Mouse (Mus musculus) neural tube, embryonic 10.5 days (tissue): ENCODE data around the gene Crybg1.
"Not testable (repeated sequence)": the region's sequence is repeated elsewhere in the genome, so short reads cannot be mapped to it uniquely, and the experiment has no call there.

ENCODE experiments used
- DNase-seq: peaks from one replicate; pipeline ENCODE4 v3.0.0-alpha.2; 2017; ENCODE audit warnings: low spot score; ENCODE audit errors: extremely low spot score

Crybg1 gene

DNA sequence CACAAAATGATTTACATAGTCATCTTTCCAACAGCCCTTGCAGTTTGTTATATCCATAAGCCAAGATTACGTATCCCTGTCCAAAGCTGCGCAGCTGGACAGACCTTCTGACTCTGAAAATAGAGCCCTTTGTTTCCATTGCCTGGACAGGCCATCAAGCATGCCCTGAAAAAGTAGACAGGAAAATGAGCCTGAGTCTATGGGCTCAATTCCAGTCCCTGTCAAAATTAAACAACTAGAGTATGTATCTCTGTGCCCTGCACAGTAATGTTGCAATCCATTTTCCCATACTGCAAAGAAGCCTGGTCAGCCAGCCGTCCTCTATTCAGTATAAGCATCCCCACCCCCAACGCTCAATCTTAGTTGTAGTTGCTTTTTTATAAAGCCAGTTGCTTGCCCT is 141.8 kb downstream of the Crybg1 start:
- no peak for DNase-seq

DNA sequence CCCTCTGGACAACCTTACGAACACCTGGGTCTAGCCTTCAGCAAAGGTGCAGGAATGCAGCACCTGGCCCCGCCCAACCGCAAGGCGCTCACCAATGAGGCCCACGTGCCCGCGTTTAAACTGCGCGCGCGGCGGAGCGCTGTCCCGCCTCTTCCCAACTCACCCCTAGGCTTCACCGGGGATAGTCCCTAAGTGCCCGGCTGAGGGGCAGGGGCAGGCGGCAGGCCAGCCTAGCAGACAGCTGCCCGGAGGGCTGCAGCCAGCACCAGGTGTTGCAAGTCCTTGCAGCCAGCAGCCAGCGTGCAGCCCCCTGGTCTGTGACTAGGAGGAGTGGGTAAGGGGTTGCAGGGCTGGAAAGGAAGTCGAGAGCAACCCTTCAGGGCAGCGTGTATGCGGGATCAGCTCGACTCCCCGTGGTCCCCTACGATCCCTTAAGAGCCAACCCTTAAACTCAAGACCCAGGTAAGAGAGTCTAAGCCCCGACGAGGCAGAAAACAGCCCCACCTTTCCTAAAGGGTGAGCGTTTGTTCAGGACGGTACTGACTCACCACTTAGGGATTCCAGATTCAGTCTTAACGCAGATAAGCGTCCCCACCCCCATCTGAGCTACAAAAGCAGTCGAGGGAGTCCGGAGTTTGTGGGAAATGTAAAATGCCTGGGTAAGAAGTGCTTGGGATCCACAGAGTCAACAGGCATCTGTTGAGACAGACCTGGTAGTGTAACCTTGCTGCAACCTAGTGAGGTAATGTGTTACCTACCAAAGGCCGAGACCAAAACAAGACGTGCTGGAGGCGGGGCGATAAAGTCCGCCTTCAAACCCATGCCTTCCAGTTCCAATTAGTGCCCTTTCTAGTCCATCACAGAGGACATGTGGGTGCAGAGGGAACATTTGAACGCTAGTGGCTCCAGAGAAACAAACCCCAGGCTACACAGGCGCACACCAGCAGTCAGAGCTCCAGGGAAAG is 142.7 kb downstream of the Crybg1 start:
- DNase-seq = peak; percentile 60

DNA sequence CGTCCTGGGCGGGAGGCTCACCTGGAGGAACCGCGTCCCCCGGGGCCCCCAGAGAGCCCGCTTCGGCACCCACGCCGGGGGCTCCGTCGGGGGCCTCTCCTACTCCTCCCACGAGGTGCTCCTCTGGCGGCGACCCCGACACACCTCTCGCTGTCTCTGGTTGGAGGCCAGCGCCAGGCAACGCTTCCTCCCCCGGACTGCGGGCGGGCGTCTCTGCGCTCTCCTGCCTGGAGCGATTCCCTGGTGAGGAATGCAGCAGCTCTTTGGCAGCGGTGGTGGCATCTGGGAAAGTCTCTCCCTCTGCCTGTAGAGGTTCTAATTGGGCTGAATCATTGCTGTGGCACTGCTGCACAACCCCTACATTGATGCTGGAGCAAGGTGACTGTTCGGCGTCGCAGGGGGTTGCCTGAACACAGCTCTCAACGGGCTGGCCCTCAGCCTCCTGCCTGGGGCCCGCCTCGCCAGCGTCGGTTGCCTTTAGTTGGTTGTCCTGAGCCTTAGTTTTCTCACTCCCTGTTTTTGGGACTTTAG is 144.4 kb downstream of the Crybg1 start:
- no peak for DNase-seq

DNA sequence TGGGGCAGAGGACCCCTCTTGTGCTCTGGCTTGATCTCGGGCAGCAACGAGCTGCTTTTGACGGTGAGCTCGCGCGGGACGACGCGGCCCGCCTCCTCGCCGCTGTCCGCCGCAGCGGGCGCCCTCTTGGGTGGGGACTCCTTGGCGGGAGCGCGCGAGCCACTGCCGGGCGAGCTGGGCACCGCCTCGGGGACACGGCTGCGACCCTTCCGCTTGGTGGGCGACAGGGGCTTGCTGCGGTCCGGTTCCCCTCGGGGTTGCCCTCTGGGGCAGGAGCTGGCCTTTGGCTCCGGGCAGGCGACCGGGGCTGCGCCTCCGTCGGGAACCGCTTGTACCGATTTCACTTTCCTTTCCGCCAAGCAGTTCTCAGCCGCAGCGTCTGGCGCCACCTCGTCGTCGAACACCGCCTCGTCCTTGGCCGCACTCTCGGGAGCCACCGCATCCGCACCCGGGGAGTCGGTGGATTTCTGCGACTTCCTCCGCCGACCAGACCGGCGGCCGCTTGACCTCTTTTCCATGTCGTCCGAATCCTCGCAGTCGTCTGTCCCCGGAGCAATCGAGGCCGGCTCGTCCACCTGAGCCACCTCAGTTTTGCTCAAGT is 145.0 kb downstream of the Crybg1 start:
- DNase-seq = peak; percentile 66

DNA sequence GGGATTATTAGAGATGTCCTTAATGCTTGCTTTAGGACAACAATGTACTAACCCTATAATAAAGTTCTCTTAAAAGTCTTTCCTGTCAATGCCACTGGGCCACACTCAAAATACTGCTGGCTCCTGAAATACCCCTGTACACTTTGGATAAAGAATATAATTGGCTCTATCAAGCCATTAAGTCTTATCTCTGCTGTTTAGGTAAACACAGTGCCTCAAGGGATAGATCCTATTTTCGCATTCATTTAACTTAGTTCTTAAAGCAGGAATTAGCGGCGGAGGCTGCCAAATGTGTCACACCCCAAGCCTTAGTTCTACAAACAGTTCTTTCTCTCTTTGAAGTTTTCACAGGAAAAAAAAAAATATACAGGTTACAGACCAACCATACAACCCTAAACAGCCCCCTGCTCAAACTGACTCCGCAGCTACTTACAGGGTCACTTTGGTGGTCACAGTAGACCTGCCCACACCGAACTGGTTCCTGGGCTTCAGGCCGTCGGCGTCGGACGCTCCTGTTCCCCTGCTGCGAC is 145.6 kb downstream of the Crybg1 start:
- DNase-seq = no peak

DNA sequence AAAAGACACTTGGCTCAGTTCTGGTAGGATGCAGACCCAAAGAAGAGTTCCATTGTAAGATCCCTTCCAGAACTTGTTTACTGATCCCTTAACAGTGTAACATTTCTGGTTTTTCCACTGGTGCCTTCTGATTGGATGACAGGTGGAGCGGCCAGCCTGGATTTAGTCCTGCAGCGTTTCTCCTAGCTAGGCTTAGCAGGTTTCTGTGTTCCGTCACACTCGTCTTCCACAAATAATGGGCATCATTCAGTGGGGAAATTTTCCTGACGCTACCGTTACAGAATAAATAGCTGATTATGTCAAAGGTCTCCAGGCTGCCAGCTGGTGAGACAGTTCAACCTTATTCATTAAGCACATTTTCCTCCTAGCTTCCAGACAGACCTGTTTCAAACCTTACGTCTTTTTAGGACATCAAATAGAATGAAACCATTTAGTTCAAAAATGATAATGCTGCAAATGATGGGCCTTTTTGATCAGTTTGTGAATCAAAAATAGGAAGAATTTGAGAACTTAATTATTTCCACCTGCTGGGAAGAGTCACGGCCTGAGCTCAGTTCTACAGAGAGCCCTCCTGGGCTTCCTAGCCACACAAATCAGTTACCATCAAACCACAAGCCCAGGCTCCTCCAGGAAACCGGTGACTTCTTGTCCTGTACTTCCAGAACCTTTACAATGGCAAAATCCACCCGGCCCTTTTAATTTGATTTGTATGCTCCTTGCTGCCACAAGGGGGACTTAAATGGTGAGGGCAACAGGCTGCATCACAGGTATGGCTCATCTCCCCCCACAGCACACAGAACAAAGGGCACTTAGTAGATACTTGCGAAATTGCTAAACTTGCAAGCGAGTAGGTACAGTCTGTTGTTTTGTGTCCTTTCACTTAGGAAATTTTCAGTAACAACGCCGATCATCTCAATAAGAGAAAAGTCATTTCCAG is 146.4 kb downstream of the Crybg1 start:
- peak; percentile 40 for DNase-seq

DNA sequence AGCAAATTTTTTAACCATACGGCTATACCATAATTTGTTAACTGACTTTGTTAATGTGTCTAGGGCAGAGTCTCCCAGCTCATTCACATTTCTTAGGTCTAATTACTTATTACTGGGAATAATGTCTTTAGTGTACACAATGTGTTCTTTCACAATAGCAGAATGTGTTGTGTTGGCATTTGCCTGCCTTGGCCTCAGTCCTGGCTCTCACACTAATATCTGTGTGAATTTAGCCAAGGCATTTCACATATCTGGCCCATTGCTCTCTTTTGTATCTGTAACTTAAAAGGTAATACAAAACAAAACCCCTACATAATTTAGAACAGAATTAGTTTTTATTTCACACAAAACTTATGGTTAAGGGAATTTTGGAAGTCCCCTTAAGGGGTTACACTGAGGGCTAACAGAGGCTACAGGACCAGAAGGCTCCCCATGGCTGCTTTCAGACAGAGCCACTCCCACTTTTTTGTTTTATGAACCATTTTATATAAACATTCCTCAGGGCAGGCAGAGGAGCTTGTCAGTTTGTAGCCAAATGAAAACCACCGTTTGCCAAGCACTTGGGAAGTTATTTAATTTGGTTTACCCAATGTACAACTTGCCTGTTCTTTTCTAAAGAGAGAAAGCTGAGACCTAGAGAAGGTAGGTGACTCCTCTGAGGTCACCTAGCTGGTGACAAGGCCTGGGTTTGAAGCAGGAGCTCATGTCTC is 148.3 kb downstream of the Crybg1 start:
- no peak for DNase-seq

DNA sequence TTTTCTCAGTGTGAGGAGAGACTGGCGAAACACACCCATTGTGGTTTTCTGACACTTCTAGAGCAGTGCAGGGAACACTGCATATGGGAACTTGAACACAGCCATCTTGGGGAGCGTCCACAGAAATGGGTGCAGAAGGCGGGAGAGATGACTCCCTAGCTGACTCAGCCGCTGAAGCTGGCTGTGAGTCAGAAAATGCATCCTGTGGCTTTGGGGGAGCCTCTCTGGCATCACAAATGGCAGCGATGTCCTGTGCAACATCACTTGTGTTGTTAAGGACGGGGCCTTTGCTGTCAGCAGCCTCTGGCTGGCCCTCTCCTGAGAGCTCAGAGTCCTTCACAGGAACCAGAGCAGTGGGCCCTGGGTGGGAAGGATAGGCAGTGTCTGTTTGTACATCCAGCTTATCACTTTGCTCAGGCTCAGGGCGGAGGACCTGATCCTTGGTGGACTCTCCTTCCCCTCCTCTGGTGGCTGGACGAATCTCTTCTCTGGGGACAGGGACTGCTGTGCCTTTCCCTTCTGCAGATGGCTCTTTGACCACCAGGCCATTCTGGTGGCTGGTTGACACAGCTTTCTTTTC is 150.1 kb downstream of the Crybg1 start:
- no peak for DNase-seq

DNA sequence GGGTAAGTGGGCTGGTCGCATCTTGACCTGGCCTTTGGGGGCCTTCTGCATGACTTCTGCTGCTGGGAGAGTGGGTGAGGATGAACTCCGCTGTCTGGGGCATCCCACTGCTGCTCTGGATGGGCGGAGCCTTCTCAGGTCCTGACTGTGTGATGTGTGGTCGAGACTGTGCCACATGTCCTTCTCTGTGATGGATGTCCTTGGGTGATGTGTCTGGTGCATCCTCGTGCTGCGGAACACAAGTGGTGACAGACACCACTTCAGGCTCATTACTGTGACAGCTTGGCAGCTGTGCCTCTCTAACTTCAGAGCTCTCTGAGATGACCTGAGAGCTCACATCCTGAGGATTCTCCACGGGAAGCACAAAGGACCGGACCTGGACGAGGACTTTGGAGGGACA is 150.6 kb downstream of the Crybg1 start:
- no peak for DNase-seq

DNA sequence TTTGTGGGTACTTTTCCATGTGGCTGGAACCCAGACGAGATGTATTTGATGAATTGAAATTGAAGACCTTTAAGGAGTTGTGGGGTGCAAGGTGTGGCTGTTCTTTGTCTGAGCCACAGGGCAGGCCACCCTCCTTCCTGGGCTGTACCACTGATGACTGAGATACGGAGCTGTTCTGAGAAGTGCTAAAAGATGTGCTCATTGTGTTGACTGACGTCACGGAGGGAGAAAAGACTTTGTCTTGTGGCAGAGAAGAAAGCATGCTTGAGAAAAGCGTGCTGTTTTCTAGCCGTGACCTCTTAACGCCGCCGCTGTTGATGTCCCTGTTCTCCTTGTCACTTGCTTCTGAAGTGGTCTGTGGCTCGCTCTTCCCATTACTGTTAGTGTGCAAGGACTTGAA is 151.4 kb downstream of the Crybg1 start:
- DNase-seq = no peak

DNA sequence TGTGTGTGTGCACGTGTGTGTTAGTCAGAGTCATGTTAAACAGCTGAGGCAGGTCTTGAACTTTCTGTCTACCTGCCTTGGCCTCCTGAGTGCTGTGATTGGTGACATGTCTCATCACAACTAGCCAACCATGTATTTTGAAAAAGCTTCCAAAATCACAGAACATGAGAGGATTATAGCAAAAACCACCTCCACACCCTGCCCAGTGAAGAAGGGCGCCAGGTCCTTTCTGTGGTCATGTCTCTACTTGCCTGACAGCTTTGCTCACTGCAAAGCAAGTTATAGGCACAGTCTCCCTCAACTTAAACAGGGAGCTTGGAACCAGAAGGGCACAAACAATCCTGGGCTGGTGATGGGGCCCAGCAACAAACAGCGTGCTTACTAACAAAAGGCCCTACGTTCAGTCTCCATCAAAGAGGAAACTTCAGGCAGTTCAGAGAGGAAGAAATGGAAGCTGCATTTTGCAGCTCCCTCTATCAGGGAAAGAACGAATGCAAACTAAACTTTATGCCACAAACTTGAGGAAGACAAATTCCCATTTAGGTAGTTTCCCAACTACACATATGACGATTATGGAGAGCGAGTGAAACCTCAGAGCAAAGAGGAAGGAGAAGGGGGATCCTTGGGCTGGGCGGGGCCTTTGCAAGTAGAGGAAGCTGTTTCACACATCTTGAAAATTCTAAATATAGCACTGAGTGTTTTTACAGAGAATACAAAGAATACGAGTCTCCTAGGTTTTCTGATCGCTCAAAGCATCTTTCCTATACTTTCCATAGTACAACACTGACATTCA is 152.6 kb downstream of the Crybg1 start:
- DNase-seq = no peak

DNA sequence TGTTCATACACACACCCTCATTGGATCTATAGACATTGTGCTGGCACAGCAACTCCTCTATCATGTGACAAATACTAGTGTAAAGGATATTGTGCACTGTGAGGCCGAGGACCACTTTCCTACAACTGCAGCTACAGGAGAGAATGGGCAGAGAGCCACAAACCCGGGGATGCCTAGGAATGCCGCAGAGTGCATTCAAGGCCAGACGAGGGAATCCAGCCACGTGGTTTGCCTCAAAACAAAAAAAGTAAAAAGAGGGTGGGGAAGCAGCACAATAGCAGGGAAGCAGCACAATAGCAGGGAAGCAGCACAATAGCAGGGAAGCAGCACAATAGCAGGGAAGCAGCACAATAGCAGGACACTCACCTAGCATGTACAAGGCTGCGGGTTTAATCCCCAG is 155.5 kb downstream of the Crybg1 start:
- DNase-seq = no peak

DNA sequence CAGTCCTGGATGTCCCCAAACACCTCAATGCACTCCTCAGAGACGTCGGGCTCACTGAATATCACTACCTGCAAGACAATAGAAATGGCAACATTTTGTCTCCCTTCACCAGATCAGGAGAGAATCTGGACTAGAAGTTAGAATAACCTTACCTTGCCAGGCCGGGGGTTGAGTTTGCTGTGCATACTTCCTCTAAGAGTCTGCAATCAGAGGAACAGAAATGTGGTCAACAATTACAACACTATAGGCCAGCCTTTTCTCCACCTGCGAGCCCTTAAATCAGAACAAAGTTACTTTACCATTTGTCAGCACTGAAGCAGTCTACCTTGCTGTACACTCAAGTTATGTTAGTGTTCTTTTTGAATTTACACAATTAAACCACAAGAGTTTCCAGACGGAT is 156.1 kb downstream of the Crybg1 start:
- DNase-seq = no peak

DNA sequence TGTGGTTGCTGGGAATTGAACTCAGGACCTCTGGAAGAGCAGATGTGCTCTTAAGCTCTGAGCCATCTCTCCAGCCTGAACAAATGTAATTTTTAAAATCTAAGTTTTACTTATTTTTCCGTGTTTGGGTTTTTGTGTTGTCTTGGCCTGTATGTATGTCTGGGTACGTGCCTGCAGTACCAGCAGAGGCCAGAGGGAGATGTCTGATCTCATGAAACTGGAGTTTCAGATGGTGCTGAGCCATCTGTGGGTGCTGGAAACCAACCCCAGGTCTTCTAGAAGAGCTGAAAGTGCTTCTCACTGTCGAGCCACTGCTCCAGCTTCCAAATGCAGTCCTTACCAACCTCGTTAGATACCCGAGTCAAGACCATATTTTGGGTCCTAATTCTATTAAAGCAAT is 157.4 kb downstream of the Crybg1 start:
- no peak for DNase-seq

DNA sequence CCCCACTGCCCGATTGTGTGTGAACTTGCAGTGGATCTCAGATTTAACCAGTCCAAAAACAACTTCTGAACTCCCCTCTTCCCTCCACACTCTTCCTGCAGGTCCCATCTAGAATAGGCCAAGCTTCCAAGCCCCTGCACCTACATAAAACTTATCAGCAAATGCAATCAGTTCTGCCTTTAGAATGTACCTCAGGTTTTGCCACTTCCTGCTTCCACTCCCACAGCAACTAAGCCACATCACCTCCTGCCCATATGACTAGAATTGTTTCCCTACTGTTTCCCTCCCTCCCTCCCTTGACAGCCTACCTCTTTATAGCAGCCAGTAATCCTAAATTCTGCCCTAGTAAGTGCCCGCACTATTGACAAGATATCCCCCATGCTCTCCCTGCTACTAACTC is 164.8 kb downstream of the Crybg1 start:
- no peak for DNase-seq

DNA sequence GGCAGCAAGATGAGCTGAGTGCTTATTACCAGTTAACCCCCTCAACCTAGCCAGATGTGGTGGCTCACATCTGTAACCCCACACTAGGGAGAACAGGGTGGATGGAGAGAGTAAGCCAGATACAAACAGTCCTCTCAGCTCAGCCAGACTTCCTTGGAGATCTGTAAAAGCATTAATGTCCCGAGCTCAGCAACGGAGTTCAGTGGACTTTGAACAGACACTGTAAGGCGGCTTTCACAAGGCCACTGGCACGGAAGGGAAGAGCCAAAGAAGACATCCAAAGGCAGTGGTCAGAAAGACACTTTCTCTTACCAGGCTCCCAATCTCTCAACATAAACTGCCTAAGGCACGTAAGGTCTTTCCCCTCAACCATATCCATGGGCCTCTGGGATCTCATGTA is 165.4 kb downstream of the Crybg1 start:
- no peak for DNase-seq

DNA sequence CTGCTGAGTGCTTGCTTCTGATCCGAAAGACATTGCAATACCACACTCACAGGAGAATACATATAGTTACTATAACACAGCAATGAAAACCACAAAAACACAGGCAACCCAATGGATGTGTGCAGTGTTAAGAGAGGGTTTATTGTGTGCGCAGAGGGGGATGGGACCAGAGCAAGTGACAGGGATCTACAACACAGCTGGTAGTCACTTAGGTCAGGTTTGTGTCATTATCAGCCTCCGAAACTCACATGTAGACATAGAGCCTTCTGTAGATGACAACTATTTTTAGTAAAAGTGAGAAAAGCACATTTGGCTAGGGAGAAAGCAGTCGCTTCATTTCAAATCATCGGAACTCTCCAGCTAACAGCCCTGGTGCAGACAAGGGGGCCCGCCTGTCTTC is 166.2 kb downstream of the Crybg1 start:
- DNase-seq = no peak

DNA sequence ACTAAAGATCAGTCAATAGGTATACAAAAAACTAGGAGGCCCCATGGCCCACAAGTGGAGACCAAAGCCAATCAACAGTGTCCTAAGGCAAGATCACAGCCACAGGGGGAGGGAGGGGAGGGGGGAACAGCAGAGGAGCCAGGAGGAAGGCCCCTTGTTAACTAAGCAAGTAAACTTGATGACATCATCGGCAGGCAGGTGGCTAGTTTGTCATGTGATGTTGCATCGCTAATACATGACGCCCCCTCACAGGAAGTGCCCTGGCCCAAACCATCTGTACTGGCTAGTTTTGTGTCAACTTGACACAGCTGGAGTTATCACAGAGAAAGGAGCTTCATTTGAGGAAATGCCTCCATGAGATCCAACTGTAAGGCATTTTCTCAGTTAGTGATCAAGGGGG is 167.9 kb downstream of the Crybg1 start:
- not testable (repeated sequence) for DNase-seq

DNA sequence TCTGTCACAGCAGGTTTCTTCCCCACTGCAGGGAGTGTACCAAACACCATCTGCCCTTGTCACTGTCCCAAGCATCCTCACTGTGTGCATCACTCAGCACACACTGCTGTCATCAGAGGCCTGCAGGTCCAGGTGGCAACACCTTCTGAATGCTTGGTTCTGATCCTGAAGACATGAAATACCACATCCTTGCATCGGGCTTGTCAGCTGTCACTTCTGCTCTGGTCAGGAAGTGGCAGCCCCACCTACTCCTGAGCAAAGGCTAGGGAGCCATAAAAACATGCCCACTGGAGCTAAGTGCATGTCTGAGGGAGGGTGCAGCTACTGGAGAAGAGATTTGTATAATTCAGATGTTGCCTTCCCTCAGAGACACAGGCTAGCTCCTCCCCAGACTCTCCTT is 168.6 kb downstream of the Crybg1 start:
- DNase-seq = no peak
